Mouse (Mus musculus): ENCODE data around the gene Cfap299.
"Not testable (repeated sequence)": the region's sequence is repeated elsewhere in the genome, so short reads cannot be mapped to it uniquely, and the experiment has no call there.

Cfap299 gene

DNA sequence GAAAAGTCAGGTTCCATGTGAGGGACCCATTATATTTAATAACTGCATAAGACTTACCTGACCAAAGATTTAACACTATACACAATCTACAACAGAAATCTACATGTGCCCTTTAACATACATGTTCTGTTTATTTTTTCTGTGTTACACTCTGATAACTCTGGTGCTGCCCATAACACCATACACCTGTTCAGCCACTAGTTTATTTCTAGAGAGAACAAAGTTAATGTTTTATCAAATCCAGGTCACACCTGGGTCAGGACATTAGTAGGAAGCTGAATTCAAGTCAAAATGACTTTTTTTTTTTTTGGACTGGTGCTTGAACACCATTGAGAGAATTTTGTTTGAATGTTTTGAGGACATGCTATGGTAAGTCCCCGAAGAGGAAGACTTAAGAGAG is 194.7 kb downstream of the Cfap299 start:
- DNase-seq (ENCODE audit: extremely low spot score): no peak

DNA sequence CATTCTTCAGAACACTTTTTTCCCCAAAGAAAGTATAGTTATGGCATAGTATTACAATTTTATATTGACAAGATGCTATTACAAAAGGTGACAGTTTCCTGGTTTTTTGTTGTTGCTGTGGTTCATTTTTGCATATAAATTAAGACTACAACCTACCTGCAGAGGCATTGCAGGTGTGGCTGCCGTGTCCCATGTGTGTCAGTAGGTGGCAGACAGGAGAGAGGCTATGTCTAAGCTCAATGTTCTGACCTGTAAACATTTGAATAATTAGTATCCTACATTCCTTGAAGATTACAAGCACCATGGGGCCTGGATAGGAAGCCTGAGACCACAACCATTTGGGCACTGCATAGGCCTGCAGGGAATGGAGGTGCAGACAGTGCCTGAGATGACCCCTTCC is 212.2 kb downstream of the Cfap299 start:
- DNase-seq (ENCODE audit: extremely low spot score): no peak

DNA sequence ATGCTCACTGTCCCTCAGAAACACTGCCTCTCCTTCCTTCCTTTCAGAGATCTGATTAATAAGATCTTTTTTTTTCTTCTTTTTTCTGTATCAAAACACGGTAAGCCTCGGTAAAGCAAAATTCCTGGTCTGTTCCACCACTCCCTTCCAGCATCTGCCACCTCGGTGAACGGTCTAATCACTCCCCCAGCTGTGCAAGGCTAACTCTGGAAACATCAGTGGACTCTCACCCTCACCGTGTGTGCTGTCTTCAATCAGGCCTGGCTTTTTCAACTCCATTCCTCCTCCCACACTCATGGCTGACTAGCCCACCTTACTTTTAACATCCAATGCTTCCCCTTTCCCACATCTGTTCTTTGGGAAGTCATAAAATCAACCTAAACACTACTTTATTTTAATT is 221.2 kb downstream of the Cfap299 start:
- no peak for DNase-seq (ENCODE audit: extremely low spot score)

DNA sequence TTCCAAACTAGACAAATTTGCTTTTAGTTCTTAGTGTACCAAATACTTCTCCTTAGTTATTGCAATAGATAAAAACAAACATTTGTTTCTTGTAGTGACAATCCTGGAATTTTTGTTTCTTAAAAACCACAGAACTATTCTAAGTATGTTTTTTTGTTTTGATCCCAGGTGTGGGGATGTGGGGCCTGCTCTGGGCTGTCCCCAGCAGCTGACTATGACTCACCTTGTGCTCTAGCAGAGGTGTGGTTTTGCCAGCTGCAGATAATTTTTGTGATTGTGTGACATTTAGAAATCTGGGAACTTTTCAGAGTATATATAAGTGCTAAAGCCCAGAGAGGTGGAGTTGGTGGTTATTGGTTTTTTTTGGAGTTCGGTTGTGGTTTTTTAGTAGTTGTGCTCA is 221.8 kb downstream of the Cfap299 start:
- no peak for DNase-seq (ENCODE audit: extremely low spot score)

DNA sequence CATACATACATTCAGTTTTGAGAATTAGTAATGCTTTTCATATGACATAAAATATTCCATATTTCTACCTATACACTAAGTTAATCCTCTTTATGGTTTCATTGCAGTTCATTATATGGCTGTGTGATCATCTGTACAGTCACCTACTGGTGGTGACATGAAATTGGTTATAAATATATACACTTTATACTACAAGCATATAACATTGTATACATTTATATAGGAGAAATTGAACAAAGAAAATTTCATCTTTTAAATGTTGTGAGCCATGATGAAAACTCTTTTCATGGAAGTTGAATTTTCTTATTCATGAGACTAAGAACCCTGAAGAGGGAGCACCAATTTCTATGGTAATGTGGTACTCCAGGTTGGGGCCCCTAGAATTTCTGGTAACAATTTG is 223.3 kb downstream of the Cfap299 start, which contains the start of gene Gm11111:
Gm11111 (plus strand) TSS at position 301 of the 400 bp plus-strand sequence.
- no peak for DNase-seq (ENCODE audit: extremely low spot score)

DNA sequence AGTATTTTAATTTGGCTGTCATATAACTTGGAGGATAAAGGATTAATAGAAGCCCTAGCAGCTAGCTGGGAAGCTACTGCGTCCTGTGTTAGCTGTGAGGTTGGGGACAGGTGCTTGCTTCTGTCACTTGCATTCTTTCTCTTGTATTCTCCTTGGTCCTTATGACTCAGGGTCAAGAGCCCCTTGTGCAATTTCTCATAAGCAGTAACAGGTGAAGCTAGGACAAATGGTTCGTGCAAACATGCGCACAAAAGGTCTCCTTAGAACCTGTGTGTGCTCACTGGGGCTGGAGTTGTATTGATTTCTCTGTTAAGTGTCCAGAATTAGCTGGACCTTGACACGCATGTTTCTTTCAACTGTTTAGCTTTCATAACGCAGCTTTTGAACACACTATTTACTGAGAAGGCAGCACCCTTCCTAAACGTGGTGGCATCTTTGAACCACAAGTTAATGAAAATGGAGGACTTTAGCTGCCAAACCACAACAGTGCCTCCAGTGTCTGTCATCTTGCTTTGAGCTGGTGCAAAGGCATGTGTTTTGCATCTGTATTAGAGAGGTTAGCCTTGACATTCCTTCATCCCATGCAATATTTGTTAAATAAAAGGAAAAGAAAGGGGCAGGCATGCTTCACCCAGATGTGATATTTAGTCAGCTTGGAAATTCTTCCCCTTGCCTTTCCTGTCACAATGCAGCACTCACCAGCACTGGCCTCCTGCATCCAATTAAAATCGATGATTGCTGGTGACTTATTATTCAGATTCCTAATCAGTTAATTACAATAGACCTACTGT is 223.9 kb downstream of the Cfap299 start:
- DNase-seq (ENCODE audit: extremely low spot score): no peak

DNA sequence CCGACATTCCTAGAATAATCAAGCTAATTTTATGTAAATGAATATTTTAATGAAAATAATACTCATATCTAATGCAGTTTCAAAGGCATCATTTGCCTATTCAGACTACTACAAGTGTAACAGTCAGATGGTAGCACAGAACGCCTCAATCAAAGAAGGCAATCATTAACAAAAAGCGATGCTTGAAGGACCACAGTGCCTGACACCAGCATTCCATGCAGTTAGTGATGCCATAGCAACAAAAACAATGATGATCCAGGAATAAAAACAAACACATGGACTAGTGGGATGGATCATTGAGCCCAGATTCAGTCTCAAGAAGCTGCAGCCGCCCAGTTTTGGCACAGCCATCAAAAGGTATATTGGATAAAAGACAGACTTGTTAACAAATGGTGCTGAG is 232.2 kb downstream of the Cfap299 start:
- DNase-seq (ENCODE audit: extremely low spot score): no peak

DNA sequence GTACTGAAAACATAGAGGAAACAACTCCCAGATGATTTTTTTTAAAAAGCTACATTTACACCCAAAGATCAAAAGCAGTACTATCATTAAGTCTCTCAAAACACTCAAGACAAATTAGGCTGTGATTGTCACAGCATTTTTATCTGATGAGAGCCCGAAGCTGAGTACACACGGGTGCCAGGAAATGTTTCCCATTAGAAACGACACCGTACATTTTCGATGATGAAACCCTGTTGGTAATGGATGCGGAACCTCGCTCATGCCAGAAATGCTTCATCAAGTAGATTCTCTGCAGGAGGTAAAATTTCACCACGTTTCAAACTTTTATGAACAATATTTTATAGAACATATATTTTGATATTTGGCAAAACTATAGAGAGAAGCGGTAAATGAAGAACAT is 233.7 kb downstream of the Cfap299 start:
- no peak for DNase-seq (ENCODE audit: extremely low spot score)

DNA sequence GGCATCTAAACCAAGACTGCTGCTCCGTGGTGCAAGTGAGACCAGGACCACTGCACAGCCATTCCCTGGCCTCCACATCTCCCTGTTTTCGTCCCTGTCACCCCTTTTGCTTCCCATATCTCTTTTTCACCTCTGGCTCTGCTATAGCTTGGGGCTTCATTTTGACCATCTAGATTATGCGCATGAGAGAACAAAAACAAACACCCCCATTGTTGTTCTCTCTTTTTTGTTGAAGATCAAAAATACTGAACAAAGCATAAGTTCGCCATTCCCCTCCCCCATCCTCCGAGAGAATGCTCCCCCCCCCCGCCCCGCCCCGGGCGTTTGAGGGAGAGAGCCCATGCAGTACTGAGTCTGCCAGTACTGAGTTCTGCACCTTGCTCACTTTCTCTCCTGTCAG is 234.7 kb downstream of the Cfap299 start:
- DNase-seq (ENCODE audit: extremely low spot score): no peak

DNA sequence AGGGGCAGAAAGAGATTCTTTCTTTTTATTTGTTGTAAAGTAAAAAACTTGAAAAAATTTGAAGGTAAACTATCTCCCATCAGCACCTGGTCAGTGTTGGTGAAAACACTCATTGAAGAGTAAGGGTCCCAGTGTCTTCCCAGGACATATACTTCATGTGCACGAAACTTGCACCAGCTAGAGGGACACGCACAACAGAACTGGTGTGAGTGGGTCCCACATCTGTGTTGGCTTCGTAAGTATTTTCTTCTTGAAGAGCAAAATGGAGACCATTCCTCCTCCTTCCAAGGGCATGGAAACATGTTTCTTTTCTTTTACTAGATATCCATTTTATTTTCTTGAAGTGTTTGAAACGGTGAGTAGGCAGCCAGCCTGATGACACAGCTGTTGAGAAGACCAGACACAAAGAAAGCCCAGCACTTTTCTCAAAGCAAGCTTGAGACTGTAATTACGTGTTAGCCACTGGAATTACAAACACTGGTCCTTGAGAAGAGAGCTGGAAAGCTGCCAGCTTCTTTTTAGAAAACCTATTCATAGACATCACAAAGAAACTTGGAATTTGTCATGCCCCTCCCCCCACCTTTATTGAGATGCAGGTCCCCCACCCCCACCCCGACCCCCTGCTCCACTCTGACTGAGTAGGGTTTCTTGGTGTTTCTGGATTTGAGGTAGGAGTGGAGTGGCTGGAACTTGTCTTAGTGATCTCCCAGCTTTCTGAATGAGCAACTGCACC is 237.5 kb downstream of the Cfap299 start:
- DNase-seq (ENCODE audit: extremely low spot score): no peak

DNA sequence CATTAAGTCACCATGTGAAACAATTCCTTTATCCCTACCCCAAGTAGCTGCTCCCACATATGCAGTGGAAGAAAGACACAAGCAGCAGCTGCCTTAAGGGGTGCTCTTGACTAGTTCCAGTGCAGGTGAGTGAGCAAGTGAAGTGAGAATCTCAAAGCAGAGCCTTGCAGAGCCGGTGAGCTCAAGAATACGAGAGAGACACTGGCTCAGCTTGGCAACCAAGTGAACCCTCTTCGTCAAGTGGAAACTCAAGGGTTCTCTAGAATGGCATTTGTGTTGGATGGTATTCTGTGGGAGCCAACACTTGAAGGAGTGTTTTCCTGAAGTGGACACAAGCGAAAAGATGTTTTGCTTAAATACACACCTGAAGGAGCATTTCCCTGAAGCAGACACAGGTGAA is 239.4 kb downstream of the Cfap299 start:
- no peak for DNase-seq (ENCODE audit: extremely low spot score)

DNA sequence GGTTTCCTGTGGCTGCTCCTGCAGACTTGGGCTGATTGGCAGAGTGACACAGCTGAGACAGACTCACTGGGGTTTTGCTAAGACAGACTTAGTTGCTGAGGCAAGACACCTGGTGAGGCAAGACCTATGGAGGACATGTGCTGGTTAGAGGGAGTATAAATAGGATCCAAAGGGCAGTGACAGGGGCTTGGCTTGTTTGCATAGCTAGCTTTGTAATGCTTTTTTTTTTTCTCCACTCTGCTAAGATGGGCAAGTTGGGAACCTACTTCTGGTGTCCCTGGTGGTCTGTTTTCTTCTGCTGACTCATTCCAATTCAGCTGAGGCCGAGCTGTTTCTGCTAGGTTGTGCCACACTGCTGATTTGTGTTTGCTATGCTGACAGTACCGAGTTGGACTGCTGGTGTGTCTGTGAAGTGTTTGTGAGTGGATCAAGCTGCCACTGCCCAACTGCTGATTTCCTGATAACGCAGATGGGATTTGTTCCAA is 240.0 kb downstream of the Cfap299 start:
- no peak for DNase-seq (ENCODE audit: extremely low spot score)

DNA sequence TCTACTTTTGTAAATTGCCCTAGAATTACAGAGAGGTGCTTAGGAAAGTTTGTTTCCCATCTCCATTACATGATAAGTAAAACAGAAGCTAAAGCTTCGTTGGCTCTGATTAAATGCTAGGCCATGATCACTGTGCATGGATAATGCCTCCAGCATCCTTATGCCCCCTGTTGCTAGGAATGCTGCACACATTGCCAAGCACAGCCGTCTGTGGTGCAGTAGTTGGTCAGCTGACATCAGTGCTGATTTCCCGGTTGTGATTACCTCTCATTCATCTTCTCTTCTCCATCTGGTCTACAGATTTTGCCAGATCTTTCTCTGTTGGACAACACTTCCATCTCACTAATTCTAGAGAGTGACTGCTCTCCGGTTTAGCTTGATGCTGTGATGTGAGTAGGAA is 243.3 kb downstream of the Cfap299 start:
- DNase-seq (ENCODE audit: extremely low spot score): no peak

DNA sequence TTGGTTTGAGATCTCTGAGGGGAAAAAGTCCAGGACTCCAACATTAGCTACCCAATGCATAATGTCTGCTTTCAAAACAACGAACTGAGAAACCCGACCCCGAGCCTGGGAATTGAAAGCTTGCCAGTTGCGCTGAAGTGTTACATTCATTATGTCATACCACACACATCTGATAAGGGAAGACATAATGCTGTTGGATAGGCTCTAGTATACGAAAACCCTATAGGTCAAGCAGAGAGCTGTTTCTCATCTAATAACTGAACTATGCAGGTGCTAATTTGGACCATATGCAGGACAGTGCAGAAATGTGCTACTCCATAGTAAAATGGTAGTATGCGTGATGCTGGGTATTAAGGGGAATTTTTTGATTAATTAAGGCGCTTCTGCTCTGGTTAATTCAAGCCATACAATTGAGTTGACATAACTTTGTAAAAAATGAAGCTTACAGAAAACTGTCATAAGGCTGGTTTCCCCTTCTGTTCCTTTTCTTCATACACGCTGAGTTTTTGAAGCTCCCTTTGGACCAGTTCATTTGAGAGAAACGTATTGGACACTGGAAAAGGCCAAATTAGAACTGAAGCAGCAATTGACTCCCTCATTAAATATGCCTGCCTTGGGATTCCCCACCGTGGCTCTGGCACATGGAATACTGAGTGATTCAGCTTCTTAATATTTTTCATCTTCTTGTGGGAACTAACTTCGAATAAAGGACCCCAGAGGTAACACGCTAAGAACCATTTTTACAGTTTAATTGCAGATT is 245.8 kb downstream of the Cfap299 start:
- DNase-seq (ENCODE audit: extremely low spot score): no peak

DNA sequence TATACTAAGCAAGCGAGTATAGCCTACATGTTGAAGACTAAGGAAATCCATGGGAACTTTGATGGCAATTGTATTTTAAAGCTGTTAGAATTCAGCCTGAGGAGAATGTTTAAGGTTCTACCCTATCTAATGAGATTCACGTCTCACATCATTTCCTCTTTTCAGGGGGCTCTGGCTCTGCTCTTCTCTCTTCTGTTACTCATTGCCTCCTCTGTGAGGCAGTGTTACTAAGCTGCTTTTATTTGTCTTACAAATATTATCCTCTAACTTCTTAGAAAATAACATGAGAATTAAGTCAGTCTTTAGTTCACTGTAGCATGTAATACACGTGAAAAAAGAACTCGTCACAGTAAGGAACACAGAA is 246.3 kb downstream of the Cfap299 start:
- no peak for DNase-seq (ENCODE audit: extremely low spot score)

DNA sequence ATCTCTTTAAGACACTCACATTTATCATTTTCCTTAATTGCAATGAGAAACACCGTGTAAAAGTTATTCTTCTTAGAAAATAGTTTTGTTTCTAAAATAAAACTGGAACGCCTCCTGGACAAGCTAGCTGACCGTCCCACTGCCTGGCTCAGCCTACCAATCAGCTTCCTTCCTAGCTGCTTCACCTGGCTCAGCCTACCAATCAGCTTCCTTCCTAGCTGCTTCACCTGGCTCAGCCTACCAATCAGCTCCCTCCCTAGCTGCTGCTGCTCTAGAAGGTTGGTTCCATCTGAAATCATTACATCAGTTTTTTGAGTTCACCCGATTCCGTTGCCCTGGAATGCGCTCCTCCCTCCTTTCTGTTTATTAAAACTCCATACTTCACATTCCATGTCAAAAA is 247.4 kb downstream of the Cfap299 start:
- not testable (repeated sequence) for DNase-seq (ENCODE audit: extremely low spot score)

DNA sequence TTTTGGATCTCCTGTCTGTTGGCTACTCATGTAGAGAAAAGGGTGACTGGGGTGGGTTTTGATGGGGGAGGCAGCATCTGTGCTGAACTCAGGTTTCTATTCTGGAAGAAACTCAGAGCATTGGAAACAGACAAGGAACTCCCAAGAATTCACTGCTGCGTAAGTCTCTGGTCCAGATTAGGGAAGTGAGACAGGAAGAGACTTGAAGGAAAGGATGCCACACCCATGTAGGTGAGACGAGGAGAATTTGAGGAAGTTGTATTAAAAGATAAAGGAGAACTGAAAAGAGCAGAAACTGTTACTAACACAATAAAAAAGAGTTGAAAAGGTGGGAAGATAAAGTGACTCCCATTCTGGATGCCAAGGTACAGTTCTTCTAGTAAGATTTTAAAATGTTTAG is 249.3 kb downstream of the Cfap299 start:
- no peak for DNase-seq (ENCODE audit: extremely low spot score)

DNA sequence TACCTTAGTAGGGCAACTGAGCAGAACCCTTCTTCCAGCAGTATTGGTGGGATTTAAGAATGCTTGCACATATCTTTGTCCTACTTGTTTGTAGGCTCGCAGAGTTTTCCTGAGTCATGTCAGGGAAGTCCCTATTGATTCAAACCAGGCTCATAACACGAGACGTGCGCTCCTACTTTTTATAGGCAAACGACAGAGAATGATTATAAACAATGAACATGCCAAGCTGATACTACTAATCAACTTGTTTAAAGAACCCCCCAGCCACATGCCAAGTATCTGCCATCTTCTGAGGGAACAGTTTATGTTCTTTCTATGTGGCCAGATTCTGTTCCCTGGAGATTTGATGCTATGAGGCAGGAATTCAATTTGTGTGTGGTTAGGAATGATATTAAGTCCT is 251.7 kb downstream of the Cfap299 start:
- DNase-seq (ENCODE audit: extremely low spot score): no peak

DNA sequence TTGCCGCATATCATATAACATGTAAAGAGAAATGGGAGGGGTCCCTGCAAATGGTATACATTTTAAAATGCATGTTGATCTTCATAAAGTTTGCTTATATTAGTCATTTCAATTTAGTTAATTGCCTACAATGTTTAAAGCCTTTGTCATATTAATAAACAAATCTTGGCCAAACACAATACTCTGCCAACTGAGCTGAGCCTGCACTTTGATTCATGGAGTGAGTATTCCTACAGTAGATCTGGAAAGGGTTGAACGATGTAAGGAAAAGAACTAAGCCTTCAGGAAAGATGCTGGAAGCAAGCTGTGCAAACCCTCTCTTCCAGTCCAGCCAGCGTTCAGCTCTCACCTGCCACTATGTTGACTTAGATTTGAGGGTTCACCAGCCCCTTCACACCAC is 252.9 kb downstream of the Cfap299 start:
- DNase-seq (ENCODE audit: extremely low spot score): no peak

DNA sequence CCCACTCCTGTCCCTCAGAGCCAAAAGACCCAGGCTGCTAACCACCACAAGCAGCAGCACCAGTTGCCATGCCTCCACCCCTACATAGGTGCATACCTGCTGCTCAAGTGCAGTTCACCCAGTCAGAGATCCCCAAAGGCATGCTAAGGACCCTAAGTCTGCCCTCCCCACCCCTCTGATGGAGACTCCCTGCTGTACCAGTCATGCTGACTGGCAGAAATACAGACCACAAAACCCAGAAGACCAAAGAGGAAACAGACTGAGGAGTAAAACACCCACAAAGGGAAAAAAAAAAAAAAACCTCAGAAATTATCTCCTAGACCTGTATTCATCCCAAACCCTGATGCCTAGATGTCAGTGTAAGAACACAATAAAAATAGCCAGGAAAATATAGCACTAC is 256.8 kb downstream of the Cfap299 start:
- DNase-seq (ENCODE audit: extremely low spot score): no peak

DNA sequence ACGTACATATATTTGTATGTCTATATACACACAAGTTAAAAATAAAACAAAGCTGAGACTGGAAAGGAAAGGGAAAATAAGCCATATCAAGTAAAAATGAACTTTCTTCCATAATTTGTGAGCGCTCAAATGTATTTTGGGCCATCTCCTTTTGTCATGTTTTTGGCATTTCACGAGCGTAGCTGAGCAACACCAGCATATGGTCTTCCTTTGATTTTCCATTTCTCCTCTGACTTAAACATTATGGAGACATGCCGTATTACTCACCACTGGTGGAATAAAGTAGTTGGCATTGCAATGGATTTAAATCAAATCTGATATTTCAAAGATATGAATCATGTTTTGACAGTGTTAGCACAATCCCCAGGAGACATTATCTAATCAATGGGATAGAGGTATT is 284.4 kb downstream of the Cfap299 start:
- no peak for DNase-seq (ENCODE audit: extremely low spot score)

DNA sequence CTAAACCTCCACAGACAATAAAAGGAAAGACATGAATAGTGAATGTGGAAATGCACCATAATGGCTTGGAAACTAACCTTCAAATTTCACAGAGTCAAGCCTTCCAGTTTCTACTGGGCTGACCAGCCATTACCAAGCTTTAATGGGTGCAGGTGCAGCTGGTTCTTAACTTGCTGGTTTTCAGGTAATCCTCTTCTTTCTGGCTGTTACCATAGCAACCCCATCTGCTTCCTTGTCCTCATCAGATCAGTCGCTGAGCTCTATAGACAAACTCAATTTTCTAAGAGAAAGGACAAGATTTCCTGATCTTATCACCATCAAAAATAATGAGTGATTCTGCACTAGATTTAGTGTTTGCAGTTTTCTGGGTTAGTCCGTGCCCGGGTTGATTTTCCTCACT is 287.8 kb downstream of the Cfap299 start:
- no peak for DNase-seq (ENCODE audit: extremely low spot score)

DNA sequence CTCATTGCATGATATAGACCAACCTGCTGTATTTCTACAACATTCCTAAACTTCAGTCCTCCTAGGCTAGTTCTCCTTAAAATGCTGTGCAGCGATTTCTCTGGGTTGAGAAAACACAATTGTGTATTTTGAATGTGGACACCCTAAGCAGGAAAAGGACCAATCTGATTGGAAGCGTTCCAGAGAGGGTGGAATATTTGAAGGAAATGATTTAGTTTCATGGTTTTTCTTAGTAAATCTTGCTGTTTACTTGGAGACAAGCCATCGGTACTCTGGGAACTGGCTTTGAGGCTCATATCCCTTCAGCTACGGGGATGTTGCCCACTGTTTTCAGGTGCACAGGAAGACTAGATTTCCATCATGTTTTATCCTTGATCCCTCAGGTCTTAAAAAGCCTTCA is 288.3 kb downstream of the Cfap299 start:
- no peak for DNase-seq (ENCODE audit: extremely low spot score)
